ENCODE assay signal across 8 mouse cellular contexts in genomic region chr1:183439036-183439435, GRCm38 (mm10). TPM values are rescaled to one million over a fixed set of nuclear protein-coding genes. Genes with fewer than 3 reads are reported as not detected.
DNase-seq lines count a peak whose midpoint lies in the region; ATAC-seq and TF ChIP-seq lines count a peak whose summit lies in the region.

No protein-coding gene starts in this region.

- intact Hi-C loops in heart, postnatal 36 days (cut with DNase I): no loop called here

- no peak overlapping the region for H3K27ac ChIP-seq in forebrain, embryonic 15.5 days (replicated peaks)
- no peak overlapping the region for H3K27ac ChIP-seq in lung, embryonic 14.5 days (ENCODE audit: low read depth)

- H3K36me3 ChIP-seq in forebrain, embryonic 15.5 days: no peaks in the 10 kb centered on the region
- H3K36me3 ChIP-seq in lung, embryonic 14.5 days (ENCODE audit: insufficient read depth): no peaks in the 10 kb centered on the region

- WGBS in forebrain, embryonic 15.5 days: 38% methylated on average over 22 of the region's 22 CpGs
- WGBS in lung, embryonic 14.5 days: 27% methylated on average over 22 of the region's 22 CpGs

- 0 out of 2 replicates have a peak overlapping the region, but pooled peaks have one; percentile 23 for H3K4me2 ChIP-seq in forebrain, embryonic 15.5 days (replicated peaks)
- H3K4me2 ChIP-seq in lung, embryonic 14.5 days: peak overlapping the region; percentile 45

- H3K4me3 ChIP-seq in forebrain, embryonic 15.5 days: no peak overlapping the region
- peak overlapping the region; percentile 19 for H3K4me3 ChIP-seq in lung, embryonic 14.5 days (ENCODE audit: low read depth, low read length)

- ATAC-seq in forebrain, embryonic 15.5 days (replicated peaks): no peak
- ATAC-seq in lung, embryonic 14.5 days (ENCODE audit: insufficient read depth): peak; percentile 48

- TF ChIP-seq CTCF in lung, embryonic 14.5 days (IDR thresholded peaks at IDR 0.05; ENCODE audit: low read depth): peak; percentile 80

- DNase-seq in ES-CJ7 (ENCODE audit: low read depth, low spot score): peak; percentile 53
- DNase-seq in c-Kit-positive CD71-negative TER-119-negative erythroid progenitor cells, embryonic 14.5 days (ENCODE audit: low read depth): peak; percentile 25
- DNase-seq in heart, postnatal 36 days: peak; percentile 88 to 92
- peak; percentile 18 for DNase-seq in layer of hippocampus, adult 9-10 months (ENCODE audit: low spot score)
- DNase-seq in lung, embryonic 14.5 days: peak; percentile 63
- DNase-seq in ovary, postnatal 36 days (ENCODE audit: low spot score): peak; percentile 92
- peak; percentile 77 to 80 for DNase-seq in thymus, postnatal 36 days

- H3K4me1 ChIP-seq in forebrain, embryonic 15.5 days: no peaks in the 10 kb centered on the region
- no peaks in the 10 kb centered on the region for H3K4me1 ChIP-seq in lung, embryonic 14.5 days (ENCODE audit: insufficient read depth)

- H3K9ac ChIP-seq in forebrain, embryonic 15.5 days (replicated peaks): no peak overlapping the region
- no peak overlapping the region for H3K9ac ChIP-seq in lung, embryonic 14.5 days

- H3K27me3 ChIP-seq in forebrain, embryonic 15.5 days: no peaks in the 10 kb centered on the region
- no peaks in the 10 kb centered on the region for H3K27me3 ChIP-seq in lung, embryonic 14.5 days (ENCODE audit: insufficient read depth, low read length)

- H3K9me3 ChIP-seq in forebrain, embryonic 15.5 days: no peaks in the 10 kb centered on the region
- no peaks in the 10 kb centered on the region for H3K9me3 ChIP-seq in lung, embryonic 14.5 days (ENCODE audit: low read depth, low read length)

RNA-seq across cellular contexts. Expression of gene Hhipl2, which starts 21.0 kb away (rescaled TPM):
- 0.13 and 0.60 TPM in 2 replicates for polyA plus RNA-seq in forebrain, embryonic 15.5 days (2015; fragmentation: Nextera tagmentation; extraction: Ambion mirVana)
- under 1 TPM in 1 of 2 experiments, not detected in 1; 0.14 TPM for total RNA-seq in heart, postnatal 36 days (2021)
- 0.14 TPM in 1 of 2 replicates, not detected in the other for polyA plus RNA-seq in lung, embryonic 14.5 days (2014; fragmentation: Nextera tagmentation; extraction: Ambion mirVana)

RNA-seq across cellular contexts. Expression of gene Taf1a, which starts 50.3 kb away (rescaled TPM):
- 17.3 and 20.0 TPM in 2 replicates for polyA plus RNA-seq in forebrain, embryonic 15.5 days (2015; fragmentation: Nextera tagmentation; extraction: Ambion mirVana)
- total RNA-seq in heart, postnatal 36 days (2021): 10 to 100 TPM; 15.8 to 20.6 TPM
- polyA plus RNA-seq in lung, embryonic 14.5 days (2014; fragmentation: Nextera tagmentation; extraction: Ambion mirVana): 20.5 and 21.6 TPM in 2 replicates

Comparison
In these comparisons a context has a peak if more than half of its experiments do, and no peak if none do; other contexts are left out.
1. DNase-seq: peak in every context shown above with its lines; median percentile 92 in ovary, postnatal 36 days; 90 in heart, postnatal 36 days; 78 in thymus, postnatal 36 days; 63 in lung, embryonic 14.5 days; 53 in ES-CJ7; 25 in c-Kit-positive CD71-negative TER-119-negative erythroid progenitor cells, embryonic 14.5 days; 18 in layer of hippocampus, adult 9-10 months.